Mouse (Mus musculus) E14TG2a.4 (cell line): ENCODE results near the gene Pdzd2.
A peak's percentile ranks its signal among the peaks of the same experiment; 100 is the strongest.

Experiments used
- H3K27me3 ChIP-seq: 2 replicates; pipeline ENCODE4 v1.6.1; 2014; ENCODE audit warnings: low read length, control low read depth; ENCODE audit not compliant: insufficient read depth
- H3K36me3 ChIP-seq: 2 replicates; pipeline ENCODE4 v1.6.1; 2014; ENCODE audit warnings: low read length, control low read depth; ENCODE audit not compliant: insufficient read depth
- H3K4me1 ChIP-seq: replicated peaks from 2 replicates; pipeline ENCODE4 v1.6.1; 2014; ENCODE audit warnings: low read depth, low read length, control low read depth
- H3K4me3 ChIP-seq: replicated peaks from 2 replicates; pipeline ENCODE4 v1.5.1; 2014; ENCODE audit warnings: mild to moderate bottlenecking, low read length
- H3K9me3 ChIP-seq: 2 replicates; pipeline ENCODE4 v1.6.1; 2014; ENCODE audit warnings: low read length, control low read depth
- CTCF ChIP-seq: conservative IDR thresholded peaks from 2 replicates; pipeline ENCODE4 v1.5.1; 2014; ENCODE audit warnings: low read length
- NANOG ChIP-seq: IDR thresholded peaks from 2 replicates; pipeline ENCODE4 v1.6.1; 2014; ENCODE audit warnings: borderline replicate concordance, low read length, mixed read lengths
- POU5F1 ChIP-seq: IDR thresholded peaks from 2 replicates; pipeline ENCODE4 v1.6.1; 2014; ENCODE audit warnings: low read length, borderline replicate concordance

Pdzd2 gene

DNA sequence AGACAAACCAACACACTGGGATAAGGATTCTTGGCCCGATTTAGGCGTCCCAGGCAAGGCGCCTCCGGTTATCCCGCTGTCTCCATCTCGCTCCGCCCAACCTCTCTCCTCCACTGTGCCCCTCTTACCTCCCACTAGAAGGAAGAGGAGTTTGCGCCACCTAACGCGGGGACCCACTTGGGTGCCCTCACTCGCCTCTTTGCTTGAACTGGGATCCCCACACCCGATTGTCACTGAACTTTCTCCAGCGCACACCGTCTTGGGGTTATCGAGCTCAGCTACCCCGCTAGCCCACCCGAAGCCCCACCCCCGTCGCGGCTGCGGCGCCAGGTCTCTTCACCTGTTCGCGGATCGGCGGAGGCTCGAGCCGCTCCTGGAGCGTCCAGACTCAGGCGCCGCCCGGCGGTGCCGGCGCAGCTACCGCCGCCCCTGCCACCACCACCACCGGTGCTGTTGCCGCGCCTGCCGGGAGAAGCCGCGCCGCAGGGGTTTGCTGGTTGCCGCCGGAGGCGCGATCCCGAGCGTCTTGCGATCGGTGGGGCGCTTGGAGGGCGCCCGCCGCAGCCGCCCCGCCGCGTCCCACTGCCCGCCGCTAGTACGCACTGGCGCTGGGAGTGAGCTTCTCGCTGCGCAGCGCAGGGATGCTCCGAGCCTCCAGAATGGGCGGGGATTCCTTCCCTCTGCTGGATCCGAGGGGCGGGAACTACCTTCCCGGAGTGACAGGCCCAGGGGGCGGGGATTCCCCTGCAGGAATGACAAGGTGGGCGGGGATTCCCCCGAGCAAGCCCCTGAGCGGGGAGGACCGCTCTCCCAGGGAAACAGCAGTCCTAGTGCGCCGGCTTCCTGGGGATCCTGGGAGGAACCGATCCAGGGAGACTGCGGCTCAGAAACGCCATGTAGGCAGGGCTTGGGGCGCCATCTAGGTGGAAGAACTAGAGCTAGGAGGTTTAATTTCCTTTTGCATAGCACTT is at the start of gene Pdzd2:
Gene Pdzd2, minus strand, starts transcription at position 648 of the 971 bp plus-strand sequence.
- H3K4me3 ChIP-seq, result peak within 1 kb of the TSS; percentile 92
- H3K27me3 ChIP-seq, result peaks cover 35% of the 10 kb centered on the region
- peaks cover 55% of the 10 kb centered on the region for H3K4me1 ChIP-seq
- H3K36me3 ChIP-seq, result no peaks in the 10 kb centered on the region
- no peaks in the 10 kb centered on the region for H3K9me3 ChIP-seq
- TF ChIP-seq POU5F1 (no peak), CTCF (no peak), NANOG (no peak)

- no peak overlapping the region for H3K4me3 ChIP-seq
- H3K27me3 ChIP-seq, result no peaks in the 10 kb centered on the region; the same call in 1 of the 2 replicates
- no peaks in the 10 kb centered on the region for H3K36me3 ChIP-seq
- H3K9me3 ChIP-seq, result no peaks in the 10 kb centered on the region
- TF ChIP-seq POU5F1 (no peak), NANOG (no peak), CTCF (no peak)
- peaks cover 18% of the 10 kb centered on the region for H3K4me1 ChIP-seq
These were observed 49.7 kb upstream of the Pdzd2 start for GRCm38 (mm10) chr15:12789406-12789867.

DNA sequence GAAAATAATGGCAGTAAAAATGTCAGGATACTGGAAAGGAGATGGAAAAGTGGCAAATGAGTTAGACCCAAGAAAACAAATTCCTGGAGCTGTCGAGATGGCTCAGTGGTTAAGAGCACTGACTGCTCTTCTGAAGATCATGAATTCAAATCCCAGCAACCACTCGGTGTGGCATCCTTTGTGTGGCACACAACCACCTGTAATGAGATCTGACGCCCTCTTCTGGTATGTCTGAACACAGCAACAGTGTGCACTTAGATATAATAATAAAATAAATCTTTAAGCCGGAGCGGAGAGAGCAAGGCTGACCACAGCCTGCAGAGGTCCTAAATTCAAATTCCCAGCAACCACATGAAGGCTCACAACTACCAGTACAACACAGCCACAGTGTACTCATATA is 48.8 kb upstream of the Pdzd2 start:
- H3K36me3 ChIP-seq, result no peaks in the 10 kb centered on the region
- no peaks in the 10 kb centered on the region for H3K9me3 ChIP-seq
- H3K4me1 ChIP-seq, result peaks cover 18% of the 10 kb centered on the region
- no peak overlapping the region for H3K4me3 ChIP-seq
- TF ChIP-seq NANOG (no peak), POU5F1 (no peak), CTCF (no peak; the same call in 1 of the 2 replicates)
- no peaks in the 10 kb centered on the region; the same call in 1 of the 2 replicates for H3K27me3 ChIP-seq

DNA sequence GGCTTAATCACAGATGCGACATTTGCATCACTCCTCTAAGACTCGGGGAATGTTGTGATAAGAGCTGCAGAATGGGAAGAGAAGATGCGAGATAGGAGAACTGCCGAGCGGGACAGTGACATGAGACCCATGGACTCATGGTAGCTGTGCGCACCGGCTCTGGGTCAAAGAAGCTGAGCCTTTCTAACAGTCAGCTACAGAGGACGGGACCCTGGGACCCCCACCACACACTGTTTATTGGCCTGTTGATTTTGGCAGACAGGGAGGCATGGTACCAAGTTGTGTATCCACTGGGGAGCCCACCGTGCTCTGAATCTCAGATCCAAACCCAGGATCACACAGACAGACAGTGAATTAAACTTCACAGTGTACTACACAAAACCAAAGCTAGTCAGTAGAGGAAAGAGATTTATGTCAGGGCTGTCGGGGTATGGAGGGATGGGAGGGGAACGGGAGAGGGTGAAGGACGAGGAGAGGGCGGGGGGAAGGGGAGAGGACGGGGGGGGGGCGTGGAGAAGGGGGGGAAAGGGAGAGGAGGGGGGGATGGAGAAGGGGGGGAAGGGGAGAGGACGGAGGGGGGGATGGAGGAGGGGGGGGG is 42.1 kb upstream of the Pdzd2 start:
- TF ChIP-seq POU5F1, result no peak
- no peak for TF ChIP-seq NANOG
- TF ChIP-seq CTCF, result no peak
- Histone ChIP-seq H3K4me3 (no peak overlapping the region), H3K36me3 (no peaks in the 10 kb centered on the region)

DNA sequence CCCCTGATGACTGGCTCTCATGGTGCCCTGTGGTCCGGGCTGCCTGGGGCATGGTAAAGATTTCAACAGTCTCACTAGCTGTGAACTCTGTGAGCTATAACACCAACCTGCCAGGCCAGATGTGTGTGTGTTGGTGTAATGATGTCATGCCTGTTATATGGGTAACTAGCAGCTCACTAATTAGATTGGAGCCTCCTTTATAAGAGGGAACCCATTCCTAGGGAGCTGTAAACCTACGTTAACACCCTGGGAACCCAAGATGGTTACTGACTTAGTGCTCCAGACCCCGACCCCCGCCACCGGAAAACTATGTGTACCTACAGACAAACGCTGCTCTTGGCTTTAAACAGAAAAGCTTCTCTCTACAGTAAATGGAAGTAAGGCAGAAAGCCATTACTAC is 41.6 kb upstream of the Pdzd2 start:
- H3K9me3 ChIP-seq, result peaks cover 6% of the 10 kb centered on the region
- no peaks in the 10 kb centered on the region for H3K4me1 ChIP-seq
- TF ChIP-seq CTCF (no peak), NANOG (no peak), POU5F1 (no peak)
- no peak overlapping the region for H3K4me3 ChIP-seq
- H3K27me3 ChIP-seq, result peaks cover 7% of the 10 kb centered on the region; the same call in 1 of the 2 replicates
- no peaks in the 10 kb centered on the region for H3K36me3 ChIP-seq

More for the DNA sequence above, 42.1 kb upstream of the Pdzd2 start:
- Histone ChIP-seq H3K27me3 (peaks cover 7% of the 10 kb centered on the region; the same call in 1 of the 2 replicates), H3K9me3 (peaks cover 2% of the 10 kb centered on the region), H3K4me1 (no peaks in the 10 kb centered on the region)

DNA sequence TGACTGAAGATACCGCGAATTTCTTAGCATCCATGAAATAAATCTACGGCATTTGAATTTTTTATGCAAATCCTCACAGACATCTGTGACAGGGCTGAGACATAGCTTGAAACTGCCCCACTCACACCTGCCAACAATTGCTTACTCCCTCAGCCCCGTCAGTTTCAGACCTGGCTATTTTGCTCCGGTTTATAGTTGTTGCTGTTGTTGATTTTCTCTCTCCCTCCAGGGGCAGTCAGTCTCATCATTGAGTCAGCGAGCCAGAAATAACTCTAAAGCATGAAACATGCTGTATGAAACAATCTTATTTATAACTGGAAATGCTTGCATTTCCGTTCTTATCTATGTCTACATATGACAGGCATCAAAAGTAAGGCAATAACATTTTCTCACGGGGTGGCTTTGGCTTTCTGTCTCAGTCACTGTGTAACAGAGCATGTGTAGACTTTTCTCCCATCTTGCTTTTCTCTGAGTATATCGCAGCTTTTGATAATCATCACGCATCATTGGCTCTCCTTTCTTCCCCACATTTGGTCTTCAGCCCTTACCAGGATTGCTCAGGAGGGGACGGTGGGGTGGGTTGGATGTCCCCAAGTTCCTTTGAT is 34.5 kb upstream of the Pdzd2 start:
- H3K27me3 ChIP-seq, result no peaks in the 10 kb centered on the region
- no peaks in the 10 kb centered on the region for H3K36me3 ChIP-seq
- TF ChIP-seq CTCF, result no peak
- TF ChIP-seq POU5F1, result no peak
- no peak for TF ChIP-seq NANOG
- H3K9me3 ChIP-seq, result peaks cover 26% of the 10 kb centered on the region
- no peaks in the 10 kb centered on the region for H3K4me1 ChIP-seq
- no peak overlapping the region for H3K4me3 ChIP-seq

GRCm38 (mm10) chr15:12770958-12771357 is 31.2 kb upstream of the Pdzd2 start:
- TF ChIP-seq POU5F1, result no peak
- no peak for TF ChIP-seq CTCF
- H3K4me3 ChIP-seq, result no peak overlapping the region
- no peaks in the 10 kb centered on the region for H3K4me1 ChIP-seq

DNA sequence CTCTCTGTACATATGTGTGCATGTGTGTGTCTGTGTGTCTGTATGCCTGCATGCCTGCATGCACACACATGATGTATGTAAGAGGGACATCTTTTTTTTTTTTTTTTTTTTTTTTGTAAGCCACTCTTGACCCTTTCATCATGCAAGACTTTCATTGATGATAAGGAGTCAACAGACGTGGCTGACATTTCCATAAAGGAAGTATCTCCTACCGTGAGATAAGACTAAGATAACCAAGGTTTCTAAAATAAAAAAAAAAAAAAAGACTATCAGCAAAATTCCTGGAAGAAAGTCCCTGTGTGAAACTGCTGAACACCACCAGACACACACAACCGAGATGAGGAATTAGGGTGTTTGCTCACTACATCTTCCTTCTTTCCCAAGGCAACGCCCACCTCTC is 27.1 kb upstream of the Pdzd2 start:
- no peaks in the 10 kb centered on the region for H3K27me3 ChIP-seq
- H3K36me3 ChIP-seq, result no peaks in the 10 kb centered on the region
- no peak for TF ChIP-seq POU5F1
- TF ChIP-seq CTCF, result no peak
- no peak for TF ChIP-seq NANOG
- H3K9me3 ChIP-seq, result no peaks in the 10 kb centered on the region
- H3K4me1 ChIP-seq, result no peaks in the 10 kb centered on the region
- H3K4me3 ChIP-seq, result no peak overlapping the region

More at GRCm38 (mm10) chr15:12770958-12771357, 31.2 kb upstream of the Pdzd2 start:
- Histone ChIP-seq H3K36me3 (no peaks in the 10 kb centered on the region), H3K27me3 (no peaks in the 10 kb centered on the region), H3K9me3 (peaks cover 21% of the 10 kb centered on the region)
